ENCODE assay signal across 7 mouse cellular contexts in the genomic region with DNA sequence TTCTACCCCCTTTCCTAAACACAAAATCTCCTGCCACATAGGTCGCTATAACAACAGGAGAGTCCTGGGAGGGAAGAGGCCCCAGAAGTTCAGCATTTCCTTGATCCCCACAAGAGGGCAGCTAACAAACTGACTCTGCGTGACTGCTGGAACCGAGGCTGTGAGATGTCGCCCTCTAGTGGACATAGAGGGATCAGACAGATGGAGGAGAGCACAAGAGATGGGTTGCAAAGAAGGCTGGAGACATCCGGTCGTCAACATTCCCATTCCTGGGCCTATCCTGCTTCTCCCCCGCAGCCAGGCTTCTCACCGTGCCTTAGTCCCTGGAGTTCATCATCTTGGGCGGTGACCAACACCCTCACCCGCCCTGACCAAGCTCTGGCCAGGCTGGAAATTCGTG. TPM values are rescaled to one million over a fixed set of nuclear protein-coding genes. Genes with fewer than 3 reads are reported as not detected.
DNase-seq lines count a peak whose midpoint lies in the region; ATAC-seq and TF ChIP-seq lines count a peak whose summit lies in the region.

No protein-coding gene starts in this region.

- no peak overlapping the region for H3K4me2 ChIP-seq in intestine, embryonic 15.5 days (replicated peaks)

- H3K36me3 ChIP-seq in intestine, embryonic 15.5 days: no peaks in the 10 kb centered on the region

- TF ChIP-seq CTCF in cortical plate, adult 2 months (IDR thresholded peaks at IDR 0.05; ENCODE audit: extremely low read depth, insufficient read depth, low read length): peak; percentile 98

- no peaks in the 10 kb centered on the region for H3K27me3 ChIP-seq in intestine, embryonic 15.5 days (replicated peaks)

- intact Hi-C loops in gastrocnemius, postnatal 36 days (cut with DNase I): loop anchor here (2.0 kb wide), 2 partner anchors 227 to 235 kb away; a partner anchor contains a TSS
- intact Hi-C loops in left cerebral cortex, postnatal 14 days (cut with DNase I): loop anchor here (5.0 kb wide), 2 partner anchors 45 to 225 kb away; a partner anchor contains a TSS

- WGBS in intestine, embryonic 15.5 days: 21% methylated on average over 11 of the region's 11 CpGs

- no peaks in the 10 kb centered on the region for H3K9me3 ChIP-seq in intestine, embryonic 15.5 days

- peak; percentile 68 to 87 for DNase-seq in adrenal gland, adult (ENCODE audit: inconsistent age in 2 of 2, low spot score in 1 of 2)
- peak; percentile 33 to 46 for DNase-seq in gastrocnemius, postnatal 36 days
- DNase-seq in left cerebral cortex, postnatal 14 days (ENCODE audit: low spot score in 2 of 2): peak; percentile 76
- peak; percentile 90 for DNase-seq in mesoderm, embryonic 11.5 days (ENCODE audit: low read depth, low spot score)
- peak; percentile 46 for DNase-seq in right cerebral cortex, postnatal 14 days

- H3K27ac ChIP-seq in cortical plate, adult 2 months (ENCODE audit: insufficient read depth, low read length): no peak overlapping the region
- no peak overlapping the region for H3K27ac ChIP-seq in intestine, embryonic 15.5 days

- no peaks in the 10 kb centered on the region for H3K4me1 ChIP-seq in cortical plate, adult 2 months (ENCODE audit: control insufficient read depth, insufficient read depth, low read length)
- no peaks in the 10 kb centered on the region for H3K4me1 ChIP-seq in intestine, embryonic 15.5 days (replicated peaks)

- H3K4me3 ChIP-seq in cortical plate, adult 2 months (ENCODE audit: insufficient read depth, low read length): no peak overlapping the region
- H3K4me3 ChIP-seq in intestine, embryonic 15.5 days (replicated peaks): no peak overlapping the region

- no peak overlapping the region for H3K9ac ChIP-seq in intestine, embryonic 15.5 days

- ATAC-seq in intestine, embryonic 15.5 days: peak; percentile 76

- no peak for TF ChIP-seq POLR2A in cortical plate, adult 2 months (IDR thresholded peaks at IDR 0.05; ENCODE audit: extremely low read depth, insufficient read depth, low read length)

RNA-seq across cellular contexts. Expression of a gene that starts 47.5 kb away (rescaled TPM):
- polyA plus RNA-seq in cortical plate, adult 2 months (2012; rRNA removed): 353 and 368 TPM in 2 replicates
- 10 to 100 TPM; 50.7 to 56.4 TPM for total RNA-seq in gastrocnemius, postnatal 36 days (2021)
- 32.2 and 32.4 TPM in 2 replicates for polyA plus RNA-seq in intestine, embryonic 15.5 days (2015; fragmentation: Nextera tagmentation; extraction: Ambion mirVana)
- 100 to 1,000 TPM; 287 to 352 TPM for total RNA-seq in left cerebral cortex, postnatal 14 days (2021)

RNA-seq across cellular contexts. Expression of a gene that starts 51.5 kb away (rescaled TPM):
- not detected in 2 replicates for polyA plus RNA-seq in cortical plate, adult 2 months (2012; rRNA removed)
- not detected for total RNA-seq in gastrocnemius, postnatal 36 days (2021)
- 0.14 and 0.19 TPM in 2 replicates for polyA plus RNA-seq in intestine, embryonic 15.5 days (2015; fragmentation: Nextera tagmentation; extraction: Ambion mirVana)
- total RNA-seq in left cerebral cortex, postnatal 14 days (2021): under 1 TPM in 1 of 2 experiments, not detected in 1; 0.23 TPM

Comparison
In these comparisons a context has a peak if more than half of its experiments do, and no peak if none do; other contexts are left out.
1. DNase-seq: peak in every context shown above with its lines; median percentile 90 in mesoderm, embryonic 11.5 days; 78 in adrenal gland, adult; 76 in left cerebral cortex, postnatal 14 days; 46 in right cerebral cortex, postnatal 14 days; 40 in gastrocnemius, postnatal 36 days.
2. RNA of a gene that starts 47.5 kb away (total RNA-seq): 287 to 352 TPM in left cerebral cortex, postnatal 14 days; 50.7 to 56.4 TPM in gastrocnemius, postnatal 36 days; every median in the first group is over 4 times any median in the second.